Mouse (Mus musculus) CH12.LX (cell line): ENCODE data around the gene Gjb5. TPM values are rescaled to one million over a fixed set of nuclear protein-coding genes. Genes with fewer than 3 reads are reported as not detected.

Experiments
- DNase-seq: peaks from one replicate; pipeline ENCODE4 v3.0.0-alpha.2; 2013; ENCODE audit errors: extremely low read depth
- H3K27ac ChIP-seq: 2 replicates; pipeline ENCODE4 v1.5.1; 2012; ENCODE audit warnings: low read depth, mild to moderate bottlenecking, control low read depth, moderate library complexity; ENCODE audit not compliant: insufficient read depth
- H3K27me3 ChIP-seq: replicated peaks from 2 replicates; pipeline ENCODE3; 2012; ENCODE audit warnings: inconsistent platforms
- H3K36me3 ChIP-seq, 2 experiments: replicated peaks in 1 of 2; 2 replicates each; pipeline versions ENCODE3 to v1.6.1; 2012; ENCODE audit warnings: inconsistent platforms in 1 of 2, low read length in 1 of 2, mild to moderate bottlenecking in 1 of 2, mixed read lengths in 1 of 2, moderate library complexity in 1 of 2; ENCODE audit not compliant: control insufficient read depth in 1 of 2, insufficient read depth in 1 of 2
- H3K4me1 ChIP-seq, 2 experiments: 2 replicates each; pipeline ENCODE4 v1.6.1; 2012; ENCODE audit warnings: inconsistent platforms in 1 of 2, moderate library complexity in 1 of 2; ENCODE audit not compliant: insufficient read depth in 2 of 2, control insufficient read depth in 1 of 2
- H3K4me2 ChIP-seq: 2 replicates; pipeline ENCODE4 v1.6.1; 2012; ENCODE audit warnings: low read depth, mild to moderate bottlenecking, control low read depth; ENCODE audit not compliant: poor library complexity, insufficient read depth, severe bottlenecking
- H3K4me3 ChIP-seq, 3 experiments: fragments of 150-350 bp in 1 of 3; sonication (generic) in 1 of 3; replicated peaks in 1 of 3; 2 replicates each; pipeline versions ENCODE3 to v1.5.1; 2011 to 2012; ENCODE audit warnings: low read depth in 2 of 3, low read length in 2 of 3, mild to moderate bottlenecking in 2 of 3, moderate library complexity in 2 of 3, control low read depth in 1 of 3, improper control_type of control experiment in 1 of 3, inconsistent platforms in 1 of 3, mixed read lengths in 1 of 3; ENCODE audit not compliant: poor library complexity in 1 of 3
- H3K79me2 ChIP-seq: replicated peaks from 2 replicates; pipeline ENCODE4 v1.6.1; 2012; ENCODE audit warnings: mild to moderate bottlenecking, moderate library complexity; ENCODE audit not compliant: control insufficient read depth, poor library complexity, insufficient read depth, severe bottlenecking; ENCODE audit errors: extremely low read depth
- H3K9ac ChIP-seq: 2 replicates; pipeline ENCODE4 v1.6.1; 2012; ENCODE audit warnings: low read depth, mild to moderate bottlenecking, control low read depth, moderate library complexity; ENCODE audit not compliant: insufficient read depth
- H3K9me3 ChIP-seq: replicated peaks from 2 replicates; pipeline ENCODE3; 2012; ENCODE audit warnings: low read length, inconsistent platforms, mixed read lengths
- CHD1 ChIP-seq: IDR thresholded peaks from 2 replicates; pipeline ENCODE4 v1.6.1; 2012; ENCODE audit warnings: low read depth, low read length, improper control_type of control experiment, inconsistent platforms
- CHD2 ChIP-seq: IDR thresholded peaks from 2 replicates; pipeline ENCODE4 v1.6.1; 2011; ENCODE audit warnings: low read length, improper control_type of control experiment
- ETS1 ChIP-seq: conservative IDR thresholded peaks from 2 replicates; pipeline ENCODE4 v1.6.1; 2012; ENCODE audit warnings: low read depth, mild to moderate bottlenecking, inconsistent platforms, low read length, improper control_type of control experiment, moderate library complexity
- GABPA ChIP-seq: IDR thresholded peaks from 2 replicates; pipeline ENCODE4 v1.6.1; 2012; ENCODE audit warnings: low read depth, low read length, improper control_type of control experiment, inconsistent platforms; ENCODE audit not compliant: insufficient replicate concordance
- JUND ChIP-seq: conservative IDR thresholded peaks from 2 replicates; pipeline ENCODE4 v1.6.1; 2011; ENCODE audit warnings: low read depth, low read length, improper control_type of control experiment
- MAZ ChIP-seq: IDR thresholded peaks from 2 replicates; pipeline ENCODE4 v1.6.1; 2012; ENCODE audit warnings: low read depth, mild to moderate bottlenecking, inconsistent platforms, low read length, improper control_type of control experiment, moderate library complexity
- MYC ChIP-seq: IDR thresholded peaks from 2 replicates; pipeline ENCODE4 v1.6.1; 2011; ENCODE audit warnings: low read depth, mild to moderate bottlenecking, improper control_type of control experiment, low read length
- NELFE ChIP-seq: IDR thresholded peaks from 2 replicates; pipeline ENCODE4 v1.6.1; 2011; ENCODE audit warnings: low read depth, low read length, improper control_type of control experiment
- PAX5 ChIP-seq: IDR thresholded peaks from 2 replicates; pipeline ENCODE4 v1.6.1; 2012; ENCODE audit warnings: low read length, inconsistent platforms, mixed read lengths
- RCOR1 ChIP-seq: conservative IDR thresholded peaks from 2 replicates; pipeline ENCODE4 v1.6.1; 2012; ENCODE audit warnings: low read depth, mild to moderate bottlenecking, inconsistent platforms, low read length, improper control_type of control experiment
- SIN3A ChIP-seq: IDR thresholded peaks from 2 replicates; pipeline ENCODE4 v1.6.1; 2012; ENCODE audit warnings: low read length, improper control_type of control experiment, inconsistent platforms
- SMC3 ChIP-seq: IDR thresholded peaks from 2 replicates; pipeline ENCODE4 v1.6.1; 2011; ENCODE audit warnings: low read depth, low read length, improper control_type of control experiment
- TBP ChIP-seq: conservative IDR thresholded peaks from 2 replicates; pipeline ENCODE4 v1.6.1; 2011; ENCODE audit warnings: low read depth, low read length, improper control_type of control experiment
- USF1 ChIP-seq: IDR thresholded peaks from 2 replicates; pipeline ENCODE4 v1.6.1; 2014; ENCODE audit warnings: low read depth, mild to moderate bottlenecking, inconsistent platforms, low read length, improper control_type of control experiment
- USF2 ChIP-seq: conservative IDR thresholded peaks from 2 replicates; pipeline ENCODE4 v1.6.1; 2011; ENCODE audit warnings: low read depth, low read length, improper control_type of control experiment
- ZMIZ1 ChIP-seq: IDR thresholded peaks from 2 replicates; pipeline ENCODE4 v1.6.1; 2012; ENCODE audit warnings: low read depth, mild to moderate bottlenecking, inconsistent platforms, low read length, improper control_type of control experiment
- dilution Hi-C: fragments of 300-500 bp; cut with MboI; formaldehyde crosslinking; loops from 2 replicates; pipeline ENCODE4 v1.14.3; 2020; ENCODE audit warnings: low sequenced_read_pairs; ENCODE audit not compliant: extremely low pct_unique_long_range_greater_than_20kb, extremely low pct_ligation_motif_present
- in situ Hi-C: fragments of 300-500 bp; cut with MboI; formaldehyde crosslinking; loops from 3 replicates; pipeline ENCODE4 v1.14.3; 2019; ENCODE audit warnings: low sequenced_read_pairs, low pct_ligation_motif_present, low pct_unique_long_range_greater_than_20kb, mixed read lengths
- polyA plus RNA-seq: library from polyadenylated mRNA; unstranded; fragments of >175 nt; gene quantifications from 2 replicates; pipeline ENCODE4 v1.2.1, GENCODE M21; 2012; ENCODE audit warnings: low read depth; ENCODE audit not compliant: insufficient read length
- total RNA-seq, 2 experiments: library from RNA; depleted of rRNA; stranded (reverse); fragments of 300-350 nt in 1 of 2; fragments of >200 nt in 1 of 2; gene quantifications; 2 replicates each; pipeline ENCODE4 v1.2.3; 2012 to 2014

Gjb5 gene
- total and polyA plus RNA-seq, 3 experiments: 0.34 to 0.50 TPM; not detected in 1

- dilution Hi-C loops (no loop called here), in situ Hi-C loops (no loop called here)
- Histone ChIP-seq H3K4me3 (no peak overlapping the region), H3K27me3 (peaks cover 16% of the 10 kb centered on the region), H3K79me2 (no peaks in the 10 kb centered on the region), H3K4me2 (no peak overlapping the region), H3K4me1 (peaks cover 2 to 6% of the 10 kb centered on the region in 2 experiments; a peak in 3 of 4 replicates), H3K9ac (no peak overlapping the region), H3K36me3 (no peaks in the 10 kb centered on the region), H3K9me3 (no peaks in the 10 kb centered on the region), H3K27ac (no peak overlapping the region)
- TF ChIP-seq PAX5: no peak
- no peak for TF ChIP-seq TBP
- no peak for TF ChIP-seq CHD2
- no peak for TF ChIP-seq MYC
- no peak for TF ChIP-seq MAZ
- TF ChIP-seq SMC3: no peak
- no peak for DNase-seq
Measured at GRCm38 (mm10) chr4:127328378-127328777, 29.6 kb downstream of the Gjb5 start.

DNA sequence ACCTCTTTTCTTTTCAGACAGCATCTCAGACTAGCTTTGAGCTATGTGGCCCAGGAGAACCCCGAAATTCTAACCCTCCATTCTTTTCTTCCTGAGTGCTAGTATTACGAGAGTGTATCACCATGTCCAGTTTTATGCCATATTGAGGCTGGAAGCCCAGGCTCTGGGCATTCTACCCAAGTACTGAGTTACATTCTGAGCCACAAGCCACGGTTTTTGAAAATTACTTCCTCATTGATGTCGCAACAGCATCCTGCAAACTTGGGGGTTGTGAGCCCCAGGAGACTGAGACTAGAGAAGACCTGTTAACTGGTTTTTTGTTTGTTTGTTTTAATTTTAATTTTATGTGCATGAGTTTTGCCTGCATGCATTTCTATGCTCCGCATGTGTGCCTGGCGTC lies 30.2 kb downstream of the Gjb5 start:
- dilution Hi-C loops: no loop called here
- H3K4me3 ChIP-seq: no peak overlapping the region
- H3K27ac ChIP-seq: no peak overlapping the region
- H3K79me2 ChIP-seq: no peaks in the 10 kb centered on the region
- no peak for TF ChIP-seq SMC3
- no peak for TF ChIP-seq USF1
- TF ChIP-seq CHD1: no peak
- no peak for TF ChIP-seq RCOR1
- no peak for TF ChIP-seq JUND
- no peak for TF ChIP-seq GABPA
- TF ChIP-seq ETS1: no peak
- no peak for TF ChIP-seq USF2
- TF ChIP-seq ZMIZ1: no peak
- no peak for TF ChIP-seq NELFE
- no peak for TF ChIP-seq SIN3A
- no peak for TF ChIP-seq MAZ
- TF ChIP-seq, all 38 proteins: peak for 0
- no peak for DNase-seq
- Histone ChIP-seq H3K27me3 (peaks cover 16% of the 10 kb centered on the region), H3K4me1 (peaks cover 2 to 6% of the 10 kb centered on the region in 2 experiments; a peak in 3 of 4 replicates), H3K36me3 (no peaks in the 10 kb centered on the region), H3K4me2 (no peak overlapping the region), H3K9ac (no peak overlapping the region), H3K9me3 (no peaks in the 10 kb centered on the region)
- in situ Hi-C loops: no loop called here
